Mouse (Mus musculus) natural killer cell, adult 2 months (primary cell): ENCODE data around the gene Gm34653.

Source experiments
- DNase-seq, 2 experiments: peaks; one replicate each; pipeline ENCODE4 v3.0.0; 2022; ENCODE audit warnings: low spot score in 2 of 2

Gene Gm34653

GRCm38 (mm10) chr2:34884186-34884585, 51.4 kb downstream of the Gm34653 start:
- DNase-seq = no peak
